Mouse (Mus musculus): ENCODE data around the gene Tdrd6. TPM values are rescaled to one million over a fixed set of nuclear protein-coding genes. Genes with fewer than 3 reads are reported as not detected.

Gene Tdrd6
- 0.05 and 0.47 TPM in 2 replicates for polyA plus RNA-seq (2016; fragmentation: Nextera tagmentation; extraction: Ambion mirVana)

GRCm38 (mm10) chr17:43629496-43630426 lies at the start of gene Tdrd6:
Gene Tdrd6, minus strand, starts transcription at chr17:43630299.
- H3K4me1 ChIP-seq, result peaks cover 13% of the 10 kb centered on the region
- no peaks in the 10 kb centered on the region for H3K36me3 ChIP-seq
- ATAC-seq (ENCODE audit: low FRiP score), result peak; percentile 59
- peaks cover 41% of the 10 kb centered on the region for H3K27me3 ChIP-seq
- H3K4me3 ChIP-seq, result peak within 1 kb of the TSS; percentile 42
- H3K27ac ChIP-seq, result no peak within 1 kb of the TSS
- peak within 1 kb of the TSS; percentile 32 for H3K9ac ChIP-seq
- no peaks in the 10 kb centered on the region for H3K9me3 ChIP-seq (replicated peaks)
- 2% methylated on average over 74 of the region's 83 CpGs for WGBS
- peak within 1 kb of the TSS; percentile 76 for H3K4me2 ChIP-seq (replicated peaks)

- Histone ChIP-seq H3K4me1 (no peaks in the 10 kb centered on the region), H3K27me3 (no peaks in the 10 kb centered on the region), H3K27ac (no peak overlapping the region), H3K9me3 (replicated peaks) (no peaks in the 10 kb centered on the region), H3K9ac (no peak overlapping the region), H3K36me3 (0 out of 2 replicates have a peak, but pooled peaks cover 3% of the 10 kb centered on the region), H3K4me3 (no peak overlapping the region), H3K4me2 (replicated peaks) (no peak overlapping the region)
- no peak for ATAC-seq (ENCODE audit: low FRiP score)
- 62% methylated on average over 1 of the region's 1 CpGs for WGBS
Observed at GRCm38 (mm10) chr17:43677317-43677716, 47.2 kb upstream of the Tdrd6 start.

GRCm38 (mm10) chr17:43676241-43676640 lies 46.1 kb upstream of the Tdrd6 start:
- no peaks in the 10 kb centered on the region for H3K9me3 ChIP-seq (replicated peaks)
- H3K4me3 ChIP-seq, result no peak overlapping the region
- 95% methylated on average over 1 of the region's 1 CpGs for WGBS
- H3K27ac ChIP-seq, result no peak overlapping the region
- H3K27me3 ChIP-seq, result no peaks in the 10 kb centered on the region
- H3K4me2 ChIP-seq (replicated peaks), result no peak overlapping the region
- no peak overlapping the region for H3K9ac ChIP-seq
- ATAC-seq (ENCODE audit: low FRiP score), result no peak
- H3K4me1 ChIP-seq, result no peaks in the 10 kb centered on the region
- 0 out of 2 replicates have a peak, but pooled peaks cover 3% of the 10 kb centered on the region for H3K36me3 ChIP-seq

GRCm38 (mm10) chr17:43675228-43675627 lies 45.1 kb upstream of the Tdrd6 start:
- no peaks in the 10 kb centered on the region for H3K4me1 ChIP-seq
- no peak overlapping the region for H3K4me2 ChIP-seq (replicated peaks)
- ATAC-seq (ENCODE audit: low FRiP score), result no peak
- H3K4me3 ChIP-seq, result no peak overlapping the region
- no peaks in the 10 kb centered on the region for H3K9me3 ChIP-seq (replicated peaks)
- H3K36me3 ChIP-seq, result no peaks in the 10 kb centered on the region
- WGBS, result 81% methylated on average over 1 of the region's 1 CpGs
- no peaks in the 10 kb centered on the region for H3K27me3 ChIP-seq
- H3K27ac ChIP-seq, result no peak overlapping the region
- no peak overlapping the region for H3K9ac ChIP-seq

GRCm38 (mm10) chr17:43671907-43672306 lies 41.8 kb upstream of the Tdrd6 start:
- no peaks in the 10 kb centered on the region for H3K4me1 ChIP-seq
- H3K9ac ChIP-seq, result no peak overlapping the region
- 97% methylated on average over 4 of the region's 4 CpGs for WGBS
- no peak for ATAC-seq (ENCODE audit: low FRiP score)
- no peaks in the 10 kb centered on the region for H3K36me3 ChIP-seq
- H3K4me2 ChIP-seq (replicated peaks), result no peak overlapping the region
- no peak overlapping the region for H3K4me3 ChIP-seq
- H3K27ac ChIP-seq, result no peak overlapping the region
- H3K9me3 ChIP-seq (replicated peaks), result no peaks in the 10 kb centered on the region
- H3K27me3 ChIP-seq, result no peaks in the 10 kb centered on the region

GRCm38 (mm10) chr17:43669145-43669695 lies 39.1 kb upstream of the Tdrd6 start:
- Histone ChIP-seq H3K27ac (no peak overlapping the region), H3K9ac (no peak overlapping the region), H3K4me2 (replicated peaks) (peak overlapping the region; percentile 63), H3K36me3 (no peaks in the 10 kb centered on the region), H3K9me3 (replicated peaks) (no peaks in the 10 kb centered on the region), H3K27me3 (no peaks in the 10 kb centered on the region), H3K4me1 (peaks cover 16% of the 10 kb centered on the region), H3K4me3 (0 out of 2 replicates have a peak overlapping the region, but pooled peaks have one; percentile 93)
- WGBS, result 75% methylated on average over 6 of the region's 6 CpGs
- ATAC-seq (ENCODE audit: low FRiP score), result no peak

- H3K27me3 ChIP-seq, result no peaks in the 10 kb centered on the region
- peaks cover 16% of the 10 kb centered on the region for H3K36me3 ChIP-seq
- H3K27ac ChIP-seq, result peak within 1 kb of the TSS; percentile 78
- H3K4me1 ChIP-seq, result peaks cover 16% of the 10 kb centered on the region
- H3K9ac ChIP-seq, result peak within 1 kb of the TSS; percentile 93
- H3K4me2 ChIP-seq (replicated peaks), result peak within 1 kb of the TSS; percentile 63
- peak within 1 kb of the TSS; percentile 93 for H3K4me3 ChIP-seq
- no peaks in the 10 kb centered on the region for H3K9me3 ChIP-seq (replicated peaks)
- 0% methylated on average over 17 of the region's 17 CpGs for WGBS
- ATAC-seq (ENCODE audit: low FRiP score), result no peak
Observed at GRCm38 (mm10) chr17:43667290-43667843, 37.3 kb upstream of the Tdrd6 start, which contains the start of gene Cyp39a1. Gene Cyp39a1, plus strand, starts transcription at chr17:43667425.

GRCm38 (mm10) chr17:43666576-43667289 lies 36.6 kb upstream of the Tdrd6 start, which contains the start of gene Slc25a27:
Gene Slc25a27, minus strand, starts transcription at chr17:43667214.
- Histone ChIP-seq H3K36me3 (peaks cover 19% of the 10 kb centered on the region), H3K27ac (peak within 1 kb of the TSS; percentile 78), H3K9ac (peak within 1 kb of the TSS; percentile 93)

GRCm38 (mm10) chr17:43651314-43652046 lies 21.4 kb upstream of the Tdrd6 start:
- 65% methylated on average over 14 of the region's 14 CpGs for WGBS
- H3K36me3 ChIP-seq, result peaks cover 59% of the 10 kb centered on the region
- no peak overlapping the region for H3K4me3 ChIP-seq
- H3K4me2 ChIP-seq (replicated peaks), result no peak overlapping the region
- H3K27ac ChIP-seq, result no peak overlapping the region
- H3K27me3 ChIP-seq, result no peaks in the 10 kb centered on the region
- H3K9ac ChIP-seq, result no peak overlapping the region
- ATAC-seq (ENCODE audit: low FRiP score), result no peak
- no peaks in the 10 kb centered on the region for H3K4me1 ChIP-seq
- no peaks in the 10 kb centered on the region for H3K9me3 ChIP-seq (replicated peaks)

More at GRCm38 (mm10) chr17:43666576-43667289, 36.6 kb upstream of the Tdrd6 start, which contains the start of gene Slc25a27:
- H3K4me3 ChIP-seq, result peak within 1 kb of the TSS; percentile 93
- peak; percentile 97 for ATAC-seq (ENCODE audit: low FRiP score)
- no peaks in the 10 kb centered on the region for H3K9me3 ChIP-seq (replicated peaks)
- peak within 1 kb of the TSS; percentile 63 for H3K4me2 ChIP-seq (replicated peaks)
- no peaks in the 10 kb centered on the region for H3K27me3 ChIP-seq
- WGBS, result under 1% methylated on average over 41 of the region's 41 CpGs
- peaks cover 16% of the 10 kb centered on the region for H3K4me1 ChIP-seq

- H3K4me1 ChIP-seq, result no peaks in the 10 kb centered on the region
- no peak overlapping the region for H3K4me3 ChIP-seq
- ATAC-seq (ENCODE audit: low FRiP score), result no peak
- no peaks in the 10 kb centered on the region for H3K9me3 ChIP-seq (replicated peaks)
- WGBS, result 78% methylated on average over 10 of the region's 10 CpGs
- H3K27me3 ChIP-seq, result no peaks in the 10 kb centered on the region
- H3K27ac ChIP-seq, result no peak overlapping the region
- H3K4me2 ChIP-seq (replicated peaks), result no peak overlapping the region
- H3K9ac ChIP-seq, result no peak overlapping the region
- H3K36me3 ChIP-seq, result peaks cover 70% of the 10 kb centered on the region
Observed at GRCm38 (mm10) chr17:43649641-43650436, 19.7 kb upstream of the Tdrd6 start.

GRCm38 (mm10) chr17:43646925-43647324 lies 16.8 kb upstream of the Tdrd6 start:
- Histone ChIP-seq H3K9ac (no peak overlapping the region), H3K27me3 (no peaks in the 10 kb centered on the region), H3K36me3 (peaks cover 74% of the 10 kb centered on the region), H3K9me3 (replicated peaks) (no peaks in the 10 kb centered on the region), H3K4me1 (no peaks in the 10 kb centered on the region), H3K4me3 (no peak overlapping the region), H3K27ac (no peak overlapping the region), H3K4me2 (replicated peaks) (no peak overlapping the region)
- ATAC-seq (ENCODE audit: low FRiP score), result peak; percentile 65
- WGBS, result 51% methylated on average over 5 of the region's 5 CpGs
